Mouse (Mus musculus) spleen, postnatal 14 days (tissue): ENCODE measurements around the gene Cx3cl1.

Source experiments
- DNase-seq, 2 experiments: peaks; one replicate each; pipeline ENCODE4 v3.0.0; 2021 to 2022; ENCODE audit warnings: low spot score in 2 of 2

The Cx3cl1 gene

GRCm38 (mm10) chr8:94801293-94802095, 29.7 kb downstream of the Cx3cl1 start:
- no peak for DNase-seq

- DNase-seq, result no peak
Measured at GRCm38 (mm10) chr8:94802375-94802774, 30.6 kb downstream of the Cx3cl1 start.

- DNase-seq, result no peak
Measured at GRCm38 (mm10) chr8:94803551-94803950, 31.7 kb downstream of the Cx3cl1 start.

GRCm38 (mm10) chr8:94804546-94805340, 32.9 kb downstream of the Cx3cl1 start:
- DNase-seq, result no peak

- DNase-seq, result no peak
Measured at GRCm38 (mm10) chr8:94805811-94806210, 34.0 kb downstream of the Cx3cl1 start.

- DNase-seq, result no peak
Measured at GRCm38 (mm10) chr8:94807506-94807905, 35.7 kb downstream of the Cx3cl1 start.

GRCm38 (mm10) chr8:94808372-94808771, 36.6 kb downstream of the Cx3cl1 start:
- no peak for DNase-seq

GRCm38 (mm10) chr8:94810153-94810552, 38.3 kb downstream of the Cx3cl1 start, which contains the start of gene Ccl17:
Ccl17 (plus strand) TSS chr8:94810453.
- DNase-seq, result no peak

- no peak for DNase-seq
Measured at GRCm38 (mm10) chr8:94810855-94811254, 39.0 kb downstream of the Cx3cl1 start.

GRCm38 (mm10) chr8:94811654-94812053, 39.8 kb downstream of the Cx3cl1 start:
- no peak for DNase-seq

GRCm38 (mm10) chr8:94812645-94813098, 40.9 kb downstream of the Cx3cl1 start:
- DNase-seq, result peak; percentile 71 to 87

- DNase-seq, result peak in 1 of 2 experiments; percentile 32
Measured at GRCm38 (mm10) chr8:94814556-94814955, 42.7 kb downstream of the Cx3cl1 start.

- no peak for DNase-seq
Measured at GRCm38 (mm10) chr8:94817933-94818332, 46.1 kb downstream of the Cx3cl1 start.

GRCm38 (mm10) chr8:94819671-94820179, 47.9 kb downstream of the Cx3cl1 start:
- no peak for DNase-seq

GRCm38 (mm10) chr8:94820553-94820952, 48.7 kb downstream of the Cx3cl1 start:
- no peak for DNase-seq

- DNase-seq, result no peak
Measured at GRCm38 (mm10) chr8:94821381-94821780, 49.6 kb downstream of the Cx3cl1 start.

GRCm38 (mm10) chr8:94822637-94823560, 51.1 kb downstream of the Cx3cl1 start:
- peak; percentile 34 to 54 for DNase-seq

GRCm38 (mm10) chr8:94825170-94825569, 53.4 kb downstream of the Cx3cl1 start:
- DNase-seq, result no peak

- DNase-seq, result no peak
Measured at GRCm38 (mm10) chr8:94826210-94826609, 54.4 kb downstream of the Cx3cl1 start.

- DNase-seq, result no peak
Measured at GRCm38 (mm10) chr8:94828284-94828683, 56.5 kb downstream of the Cx3cl1 start.
